Mouse (Mus musculus): ENCODE results near the gene Ap3m1. TPM values are rescaled to one million over a fixed set of nuclear protein-coding genes. Genes with fewer than 3 reads are reported as not detected.

Ap3m1 gene
- polyA plus RNA-seq, 1 experiment, result 82.0 TPM

- no peak for TF ChIP-seq POLR2A (IDR thresholded peaks at IDR 0.05; ENCODE audit: borderline replicate concordance, extremely low read depth, insufficient read depth, insufficient read length, poor library complexity, severe bottlenecking)
- no peak for TF ChIP-seq CTCF (IDR thresholded peaks at IDR 0.05; ENCODE audit: borderline replicate concordance, extremely low read depth, insufficient read depth, insufficient read length)
- DNase-seq (ENCODE audit: low read depth), result no peak
Measured at GRCm38 (mm10) chr14:21069594-21069993, 17.3 kb upstream of the Ap3m1 start.

DNA sequence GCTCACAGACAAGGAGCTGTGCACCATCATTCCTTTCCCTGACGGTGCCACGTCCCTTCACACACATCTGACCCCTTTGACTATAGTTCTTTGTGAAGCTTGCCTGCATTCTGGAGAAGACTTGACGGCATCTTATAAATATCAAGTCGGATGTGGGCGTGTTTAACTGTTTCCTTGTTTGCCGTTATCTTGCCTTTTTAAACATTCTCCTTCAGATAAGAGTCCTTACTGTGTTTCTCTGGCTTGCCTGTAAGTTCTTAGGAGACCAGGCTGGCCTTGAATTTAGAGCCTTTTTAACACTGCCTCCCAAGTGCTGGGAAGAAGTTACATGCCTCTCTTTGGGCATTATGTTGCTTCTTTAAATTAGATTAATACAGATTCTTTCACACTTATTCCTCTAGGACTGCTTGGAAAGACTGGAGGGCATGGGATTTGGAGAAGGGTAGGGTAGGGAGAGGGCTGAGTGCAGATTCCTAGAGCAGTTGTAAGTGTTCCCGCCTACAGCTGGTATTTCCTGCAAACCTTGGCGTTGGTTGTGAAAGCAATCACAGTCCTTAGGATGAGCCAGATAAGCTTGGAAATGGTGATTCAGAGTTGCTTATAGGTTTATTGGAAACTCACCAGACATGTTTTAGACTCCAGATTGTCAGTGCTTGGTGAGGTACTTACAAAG is 13.3 kb upstream of the Ap3m1 start:
- TF ChIP-seq POLR2A (IDR thresholded peaks at IDR 0.05; ENCODE audit: borderline replicate concordance, extremely low read depth, insufficient read depth, insufficient read length, poor library complexity, severe bottlenecking) (no peak), CTCF (IDR thresholded peaks at IDR 0.05; ENCODE audit: borderline replicate concordance, extremely low read depth, insufficient read depth, insufficient read length) (no peak)
- no peak for DNase-seq (ENCODE audit: low read depth)

GRCm38 (mm10) chr14:21064321-21064720 is 12.0 kb upstream of the Ap3m1 start:
- TF ChIP-seq CTCF (IDR thresholded peaks at IDR 0.05; ENCODE audit: borderline replicate concordance, extremely low read depth, insufficient read depth, insufficient read length) (no peak), POLR2A (IDR thresholded peaks at IDR 0.05; ENCODE audit: borderline replicate concordance, extremely low read depth, insufficient read depth, insufficient read length, poor library complexity, severe bottlenecking) (no peak)
- no peak for DNase-seq (ENCODE audit: low read depth)

- TF ChIP-seq POLR2A (IDR thresholded peaks at IDR 0.05; ENCODE audit: borderline replicate concordance, extremely low read depth, insufficient read depth, insufficient read length, poor library complexity, severe bottlenecking), result no peak
- no peak for TF ChIP-seq CTCF (IDR thresholded peaks at IDR 0.05; ENCODE audit: borderline replicate concordance, extremely low read depth, insufficient read depth, insufficient read length)
- DNase-seq (ENCODE audit: low read depth), result no peak
Measured at GRCm38 (mm10) chr14:21062766-21063513, 10.6 kb upstream of the Ap3m1 start.

DNA sequence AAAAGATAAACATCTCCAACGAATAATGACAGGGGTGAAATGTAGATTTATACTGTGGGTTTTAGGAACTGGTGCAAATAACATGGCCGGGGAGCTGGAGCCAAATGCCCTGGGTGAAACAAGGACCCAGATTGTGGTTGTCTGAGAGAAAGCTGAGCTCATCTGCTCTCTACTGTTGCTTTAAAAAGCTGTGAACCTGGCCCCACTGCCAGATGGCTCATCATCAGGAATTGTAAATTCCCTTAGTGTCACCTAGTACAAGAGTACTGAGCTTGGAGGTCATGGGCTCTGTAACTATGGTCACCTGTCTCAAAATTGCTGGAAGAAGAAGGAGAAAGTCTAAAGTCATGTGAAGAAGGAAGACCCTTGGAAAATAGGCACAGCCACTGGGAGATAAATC is 6.7 kb upstream of the Ap3m1 start:
- TF ChIP-seq POLR2A (IDR thresholded peaks at IDR 0.05; ENCODE audit: borderline replicate concordance, extremely low read depth, insufficient read depth, insufficient read length, poor library complexity, severe bottlenecking), result no peak
- no peak for TF ChIP-seq CTCF (IDR thresholded peaks at IDR 0.05; ENCODE audit: borderline replicate concordance, extremely low read depth, insufficient read depth, insufficient read length)
- DNase-seq (ENCODE audit: low read depth), result no peak

DNA sequence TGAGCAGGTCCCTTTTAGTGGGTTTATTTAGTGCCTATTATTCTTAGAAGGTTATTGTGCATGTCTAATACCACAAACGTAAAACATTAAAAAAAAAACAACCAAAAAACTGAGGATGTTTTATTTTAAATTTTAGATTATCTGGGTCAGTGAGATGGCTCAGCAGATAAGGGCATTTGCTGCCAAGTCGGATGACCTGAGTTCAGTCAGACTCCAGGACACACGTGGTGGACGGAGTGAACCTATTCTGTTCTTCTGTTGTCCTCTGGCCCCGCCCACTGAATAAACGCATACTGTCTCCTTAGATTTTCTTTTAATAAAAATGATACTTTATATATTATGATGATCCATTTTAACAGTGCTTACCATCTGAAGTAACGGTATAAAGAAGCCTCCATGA is 1.3 kb upstream of the Ap3m1 start:
- DNase-seq (ENCODE audit: low read depth), result no peak
- TF ChIP-seq CTCF (IDR thresholded peaks at IDR 0.05; ENCODE audit: borderline replicate concordance, extremely low read depth, insufficient read depth, insufficient read length) (no peak), POLR2A (IDR thresholded peaks at IDR 0.05; ENCODE audit: borderline replicate concordance, extremely low read depth, insufficient read depth, insufficient read length, poor library complexity, severe bottlenecking) (no peak)

GRCm38 (mm10) chr14:21053151-21053550 is 843 bp upstream of the Ap3m1 start:
- TF ChIP-seq CTCF (IDR thresholded peaks at IDR 0.05; ENCODE audit: borderline replicate concordance, extremely low read depth, insufficient read depth, insufficient read length), result no peak
- no peak for TF ChIP-seq POLR2A (IDR thresholded peaks at IDR 0.05; ENCODE audit: borderline replicate concordance, extremely low read depth, insufficient read depth, insufficient read length, poor library complexity, severe bottlenecking)

GRCm38 (mm10) chr14:21052781-21053130 is 448 bp upstream of the Ap3m1 start:
- TF ChIP-seq POLR2A (IDR thresholded peaks at IDR 0.05; ENCODE audit: borderline replicate concordance, extremely low read depth, insufficient read depth, insufficient read length, poor library complexity, severe bottlenecking) (no peak), CTCF (IDR thresholded peaks at IDR 0.05; ENCODE audit: borderline replicate concordance, extremely low read depth, insufficient read depth, insufficient read length) (peak; percentile 30; the same call in 1 of the 2 replicates)
- peak; percentile 83 for DNase-seq (ENCODE audit: low read depth)

More at GRCm38 (mm10) chr14:21053151-21053550, 843 bp upstream of the Ap3m1 start:
- DNase-seq (ENCODE audit: low read depth), result no peak

- TF ChIP-seq POLR2A (IDR thresholded peaks at IDR 0.05; ENCODE audit: borderline replicate concordance, extremely low read depth, insufficient read depth, insufficient read length, poor library complexity, severe bottlenecking), result no peak
- TF ChIP-seq CTCF (IDR thresholded peaks at IDR 0.05; ENCODE audit: borderline replicate concordance, extremely low read depth, insufficient read depth, insufficient read length), result no peak
- no peak for DNase-seq (ENCODE audit: low read depth)
Measured at GRCm38 (mm10) chr14:21051380-21052111, 762 bp downstream of the Ap3m1 start.

DNA sequence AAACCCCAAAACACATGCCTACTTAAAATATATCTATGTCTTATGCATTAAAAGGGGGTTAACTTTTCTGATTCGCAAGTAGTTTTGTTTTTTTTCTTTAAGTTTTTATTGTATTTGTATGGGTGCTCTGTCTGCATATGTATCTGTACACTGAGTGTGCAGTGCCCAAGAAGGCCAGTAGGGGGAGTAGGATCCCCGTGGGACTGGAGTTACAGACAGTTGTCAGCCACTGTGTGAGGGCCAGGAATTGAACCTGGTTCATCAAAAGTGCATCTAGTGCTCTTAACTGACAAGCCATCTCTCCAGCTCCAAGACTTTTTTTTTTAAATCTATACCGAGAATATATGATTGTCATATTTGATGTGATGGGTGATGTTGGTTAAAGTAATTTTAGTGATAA is 1.6 kb downstream of the Ap3m1 start:
- peak; percentile 43; the same call in 1 of the 2 replicates for TF ChIP-seq CTCF (IDR thresholded peaks at IDR 0.05; ENCODE audit: borderline replicate concordance, extremely low read depth, insufficient read depth, insufficient read length)
- TF ChIP-seq POLR2A (IDR thresholded peaks at IDR 0.05; ENCODE audit: borderline replicate concordance, extremely low read depth, insufficient read depth, insufficient read length, poor library complexity, severe bottlenecking), result no peak
- DNase-seq (ENCODE audit: low read depth), result no peak

GRCm38 (mm10) chr14:21048879-21049278 is 3.4 kb downstream of the Ap3m1 start:
- peak; percentile 22 for DNase-seq (ENCODE audit: low read depth)
- TF ChIP-seq CTCF (IDR thresholded peaks at IDR 0.05; ENCODE audit: borderline replicate concordance, extremely low read depth, insufficient read depth, insufficient read length), result peak; percentile 52; the same call in 1 of the 2 replicates
- no peak for TF ChIP-seq POLR2A (IDR thresholded peaks at IDR 0.05; ENCODE audit: borderline replicate concordance, extremely low read depth, insufficient read depth, insufficient read length, poor library complexity, severe bottlenecking)

All from brain, embryonic 14.5 days (tissue).